Mouse (Mus musculus) cerebellum, adult 8-10 months (tissue): ENCODE measurements around the gene Bcl2.
"Not testable (repeated sequence)": the region's sequence is repeated elsewhere in the genome, so short reads cannot be mapped to it uniquely, and the experiment has no call there.

Experiments
- DNase-seq: peaks from one replicate; pipeline ENCODE4 v3.0.0; 2022

Bcl2 gene

DNA sequence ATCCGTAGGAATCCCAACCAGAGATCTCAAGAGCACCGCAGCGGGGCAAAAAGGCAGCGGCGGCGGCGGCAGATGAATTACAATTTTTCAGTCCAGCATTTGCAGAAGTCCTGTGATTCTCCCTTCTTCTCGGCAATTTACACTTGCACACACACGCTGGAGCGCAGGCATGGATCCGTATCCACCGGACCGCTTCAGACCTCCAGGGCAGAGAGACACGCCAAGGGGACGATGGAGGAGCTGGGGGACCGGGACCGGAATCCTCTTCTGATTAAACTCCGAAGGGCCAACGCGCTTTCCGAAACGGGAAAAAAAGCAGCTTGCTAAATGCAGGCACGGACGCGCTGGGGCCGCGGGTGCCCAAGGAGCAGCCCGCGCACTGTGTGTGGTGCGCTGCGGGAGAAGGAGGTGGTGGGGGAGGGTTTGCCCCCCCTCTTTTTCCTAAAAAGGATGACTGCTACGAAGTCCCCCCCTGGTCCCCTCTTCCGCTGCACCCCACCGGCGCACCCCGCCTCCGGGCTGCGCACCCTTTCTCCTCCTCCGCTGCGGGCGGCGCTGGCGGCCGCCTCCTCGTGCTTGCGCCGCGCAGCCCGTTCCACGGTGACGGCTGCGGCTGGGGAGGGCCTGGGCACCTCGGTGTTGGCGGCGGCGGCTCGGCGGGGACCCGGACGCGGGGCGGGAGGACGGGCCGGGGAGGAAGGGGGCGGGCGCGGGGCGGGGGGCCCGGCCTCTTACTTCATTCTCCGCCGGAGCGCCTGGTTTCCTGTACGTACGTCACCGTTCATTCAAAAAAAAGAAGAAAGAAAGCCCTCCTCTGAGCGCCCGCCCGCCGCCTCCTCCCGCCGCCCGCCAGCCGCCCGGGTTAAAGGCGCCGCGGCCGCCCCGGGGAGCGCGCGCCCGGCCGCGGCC is at the start of gene Bcl2:
Gene Bcl2, minus strand, starts transcription at position 654 of the 909 bp plus-strand sequence.
- peak; percentile 70 for DNase-seq

DNA sequence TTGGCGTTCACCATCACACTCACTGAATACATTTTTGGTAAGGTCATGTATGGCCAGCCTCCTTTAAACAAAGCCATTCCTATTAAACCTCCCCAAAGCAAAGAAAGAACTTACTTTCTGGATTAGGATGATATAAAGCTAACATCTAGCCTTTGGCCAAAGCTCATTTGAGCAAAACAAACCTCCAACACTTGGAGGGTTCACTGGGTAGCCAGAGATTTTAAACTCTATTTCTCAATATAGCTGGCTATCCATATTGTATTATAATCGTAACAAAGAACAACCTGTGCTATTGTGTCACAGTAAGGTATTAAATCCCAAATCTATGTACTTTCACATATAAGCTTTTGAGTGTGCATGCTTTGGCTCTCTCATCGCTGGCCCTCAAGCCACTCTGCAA is 46.7 kb upstream of the Bcl2 start:
- DNase-seq = no peak

DNA sequence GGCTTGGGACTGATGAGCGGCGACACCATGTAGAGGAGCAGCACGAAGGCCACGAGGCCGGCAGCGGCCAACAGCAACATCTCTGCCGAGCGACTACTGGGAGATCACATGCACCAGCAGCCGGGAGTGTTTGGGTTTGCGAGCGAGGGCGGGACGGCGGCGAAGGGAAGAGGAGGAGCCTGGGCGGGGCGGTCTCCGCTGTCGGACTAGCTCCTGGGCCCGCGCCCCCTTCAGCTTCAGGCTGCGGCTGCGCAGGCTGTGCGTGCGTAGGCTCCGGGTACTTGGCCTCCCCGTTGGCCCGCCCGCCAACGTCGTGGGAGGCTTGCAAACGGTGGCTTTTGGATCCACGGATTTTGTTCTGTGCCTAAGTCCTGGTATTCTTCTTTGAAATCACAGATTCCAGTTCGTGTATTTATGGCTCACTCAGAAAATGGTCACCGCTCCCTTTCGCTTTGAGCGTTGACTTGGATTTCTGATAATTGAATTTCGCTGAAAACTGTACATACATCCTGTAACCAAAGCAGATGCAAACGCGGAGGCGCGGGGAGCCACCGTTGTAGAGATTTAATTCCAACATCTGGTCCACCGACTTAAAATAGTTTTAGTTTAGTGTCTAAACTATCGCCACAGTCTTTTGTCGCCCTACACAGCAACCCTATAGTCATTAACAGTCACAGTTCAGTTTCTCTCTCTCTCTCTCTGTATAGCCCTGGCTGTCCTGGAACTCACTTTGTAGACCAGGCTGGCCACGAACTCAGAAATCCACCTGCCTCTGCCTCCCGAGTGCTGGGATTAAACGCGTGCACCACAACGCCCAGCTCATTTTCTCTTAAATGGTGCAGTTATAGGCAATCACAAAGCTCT is 45.7 kb upstream of the Bcl2 start, which contains the start of gene Kdsr:
Gene Kdsr, minus strand, starts transcription at position 156 of the 864 bp plus-strand sequence.
- DNase-seq = peak; percentile 93

DNA sequence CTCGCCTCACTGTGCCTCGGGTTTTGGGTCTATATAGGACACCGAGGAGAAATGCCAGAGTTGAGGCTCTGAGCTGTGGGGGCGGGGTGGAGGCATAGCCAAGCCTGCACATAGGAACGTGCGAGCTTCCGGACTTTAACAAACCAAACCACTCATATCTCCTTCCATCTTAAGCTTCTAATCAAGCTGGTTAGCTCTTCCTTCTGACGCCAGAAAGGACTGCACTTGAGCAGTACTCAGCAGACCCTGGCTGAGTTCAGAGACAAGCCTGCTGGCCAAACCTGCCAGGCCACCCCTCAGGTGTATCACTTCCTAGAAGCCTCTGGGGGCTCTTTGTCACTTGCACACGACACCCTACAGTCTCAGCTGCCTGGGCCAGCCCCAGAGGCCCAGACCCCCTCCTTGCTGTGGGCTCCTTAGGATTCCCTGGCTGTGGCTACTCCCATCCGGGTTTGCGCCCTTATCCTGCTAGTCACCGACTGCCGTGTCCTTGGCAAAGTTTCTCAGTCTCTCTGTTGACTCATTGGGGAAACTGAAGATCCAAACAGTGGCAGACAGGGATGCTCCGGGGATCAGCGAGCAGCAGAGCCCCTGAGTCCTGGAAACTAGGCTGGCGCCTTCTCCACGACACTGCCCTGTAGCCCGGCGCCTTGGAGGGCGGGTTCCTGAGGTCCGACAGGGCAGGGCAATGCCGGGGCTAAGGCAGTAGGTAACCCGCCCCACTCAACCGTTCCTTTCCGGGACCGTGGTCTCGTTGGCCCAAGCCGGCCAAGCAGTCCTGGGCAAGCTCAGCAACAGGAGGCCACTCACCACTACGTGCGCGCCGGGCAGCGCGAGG is 44.9 kb upstream of the Bcl2 start:
- no peak for DNase-seq

DNA sequence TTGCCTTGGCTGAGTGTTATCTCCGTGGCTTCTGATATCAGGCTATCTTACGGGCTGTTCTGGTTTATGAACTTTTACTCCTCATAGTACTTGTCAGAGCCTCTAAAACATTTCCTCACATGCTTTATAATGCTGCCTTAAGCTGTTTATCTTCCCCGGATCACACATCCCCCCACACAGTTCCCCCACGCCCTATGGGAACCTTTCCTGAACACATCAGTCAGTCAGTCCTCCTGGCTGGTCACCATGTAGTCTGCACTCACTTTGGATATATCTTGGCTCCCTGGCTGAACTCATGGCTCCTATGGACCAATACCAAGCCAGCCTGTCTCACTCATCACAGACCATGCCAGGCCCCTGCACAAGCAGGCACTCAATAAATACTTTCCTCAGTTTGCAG is 42.6 kb upstream of the Bcl2 start:
- DNase-seq = no peak

DNA sequence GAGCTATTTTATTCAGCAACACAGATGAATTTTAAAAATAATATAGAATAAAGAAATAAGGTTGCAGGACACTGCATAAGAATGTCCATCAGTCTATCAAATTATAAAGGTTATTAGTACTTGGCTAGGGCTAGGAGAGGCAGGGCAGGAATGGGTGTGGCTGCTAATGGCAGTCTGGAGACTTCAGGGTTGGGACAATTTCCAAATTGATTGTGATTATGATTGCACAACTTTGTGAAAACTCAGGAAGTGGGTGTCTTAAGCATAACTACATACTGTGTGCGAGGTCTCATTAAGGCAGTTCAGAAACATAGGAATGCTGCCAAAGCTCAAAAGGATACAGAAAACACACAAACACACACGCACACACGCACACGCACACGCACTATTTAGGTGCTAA is 37.9 kb upstream of the Bcl2 start:
- no peak for DNase-seq

DNA sequence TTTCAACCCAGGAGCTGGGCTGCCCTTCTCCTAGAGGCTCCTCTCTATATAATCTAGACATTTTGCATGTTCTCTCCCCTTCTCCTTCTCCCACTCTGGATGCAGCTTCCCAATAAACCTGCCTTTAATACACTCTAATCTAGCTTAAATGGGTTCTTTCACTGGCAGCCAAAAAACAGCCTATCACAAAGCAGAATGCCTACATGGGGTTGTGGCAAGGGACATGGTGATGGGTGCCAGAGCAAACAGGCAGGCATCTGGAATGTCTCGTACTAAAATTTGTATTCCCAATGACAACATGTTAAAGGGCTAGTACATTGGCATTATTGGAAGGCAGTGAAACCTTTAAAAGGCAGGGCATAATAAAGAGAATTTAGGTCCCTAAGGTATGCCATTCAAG is 36.6 kb upstream of the Bcl2 start:
- DNase-seq = no peak

DNA sequence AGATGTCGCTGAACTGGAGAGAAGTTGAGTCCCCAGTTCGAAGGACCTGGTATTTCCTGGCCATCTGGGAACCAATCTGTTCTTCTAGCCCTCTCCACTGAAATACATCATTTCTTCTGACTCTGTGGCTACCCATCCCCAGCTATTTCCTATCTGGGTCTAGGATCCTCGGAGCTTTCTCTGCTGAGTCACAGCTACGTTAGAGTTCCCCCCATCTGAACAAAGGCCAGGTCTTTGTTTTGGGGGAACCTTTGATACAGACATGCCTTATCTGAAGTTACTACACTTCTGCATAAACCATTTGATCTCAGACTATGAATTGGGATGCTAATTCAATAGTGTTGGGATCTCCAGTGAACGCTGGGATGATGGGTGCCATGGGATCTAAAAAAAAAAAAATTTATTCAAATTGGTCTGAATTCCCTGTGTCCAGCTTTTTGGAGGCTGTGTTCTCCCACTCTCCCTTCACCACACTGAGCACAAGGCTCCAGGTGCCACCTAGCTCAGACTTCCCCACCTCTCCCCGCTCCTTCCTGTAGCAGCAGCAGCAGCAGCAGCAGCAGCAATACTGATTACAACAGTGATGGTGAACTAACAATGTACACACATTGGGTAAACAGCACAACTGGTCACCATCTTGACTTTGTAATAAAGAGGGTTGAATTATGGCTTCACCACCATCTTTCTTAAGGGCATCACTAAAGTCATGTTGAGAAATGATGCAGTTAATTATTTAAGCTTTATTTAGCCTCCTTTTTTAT is 34.7 kb upstream of the Bcl2 start:
- no peak for DNase-seq

DNA sequence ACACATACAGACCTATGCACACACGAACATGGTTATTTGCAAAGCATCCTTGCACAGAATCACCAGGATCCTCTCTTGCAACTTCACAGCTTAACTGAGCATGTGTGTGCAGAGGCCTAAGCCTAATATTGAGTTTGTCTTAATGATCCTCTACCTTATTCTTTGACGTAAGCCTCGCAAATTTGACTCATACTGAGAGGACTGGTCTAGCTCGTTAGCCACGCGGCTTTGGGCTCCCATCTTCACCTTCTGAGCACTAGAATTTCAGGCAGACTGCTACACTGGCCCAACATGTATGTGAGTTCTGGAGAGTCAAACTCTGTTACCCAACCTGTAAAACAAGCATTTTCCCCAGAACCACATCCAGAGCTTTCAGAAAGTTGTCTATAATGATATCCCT is 28.9 kb upstream of the Bcl2 start:
- DNase-seq = no peak

DNA sequence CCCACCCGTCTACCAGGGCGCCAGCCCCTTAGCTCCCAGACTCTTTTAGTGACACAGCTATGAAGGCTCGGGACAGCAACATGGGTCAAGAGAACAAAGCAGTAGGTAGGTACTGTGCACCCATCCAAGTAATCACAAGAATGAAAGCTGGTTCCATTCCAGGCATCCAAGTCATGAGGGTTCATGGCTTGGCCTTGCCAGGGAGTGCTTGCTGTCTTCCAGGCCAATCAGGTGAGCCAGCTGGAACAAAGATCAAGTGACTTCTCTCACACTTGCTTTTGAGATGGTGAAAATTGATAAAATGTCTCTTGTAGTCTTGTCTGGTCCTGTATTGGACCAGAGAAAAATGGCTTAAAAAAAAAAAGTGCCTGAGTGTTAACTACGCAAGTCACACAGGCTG is 26.7 kb upstream of the Bcl2 start:
- DNase-seq = no peak

DNA sequence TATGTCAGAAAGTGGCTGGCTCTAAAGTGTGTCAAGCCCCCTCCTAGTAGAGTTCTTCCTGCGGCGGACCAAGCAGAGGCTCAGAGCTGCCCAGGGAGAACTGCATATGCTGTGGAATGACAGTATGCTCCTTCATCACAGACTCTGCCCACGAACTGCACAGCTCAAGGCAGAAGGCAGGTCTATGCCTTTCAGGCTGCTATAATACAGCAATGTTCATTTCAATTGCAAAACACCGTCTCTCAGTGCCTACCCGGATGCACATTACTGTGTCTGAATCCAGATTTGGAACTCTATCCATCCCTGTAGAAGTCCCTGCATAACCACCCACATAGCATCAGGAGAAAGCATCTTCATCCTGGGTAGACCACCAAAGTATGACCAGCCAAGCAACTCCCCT is 25.7 kb upstream of the Bcl2 start:
- DNase-seq = no peak

DNA sequence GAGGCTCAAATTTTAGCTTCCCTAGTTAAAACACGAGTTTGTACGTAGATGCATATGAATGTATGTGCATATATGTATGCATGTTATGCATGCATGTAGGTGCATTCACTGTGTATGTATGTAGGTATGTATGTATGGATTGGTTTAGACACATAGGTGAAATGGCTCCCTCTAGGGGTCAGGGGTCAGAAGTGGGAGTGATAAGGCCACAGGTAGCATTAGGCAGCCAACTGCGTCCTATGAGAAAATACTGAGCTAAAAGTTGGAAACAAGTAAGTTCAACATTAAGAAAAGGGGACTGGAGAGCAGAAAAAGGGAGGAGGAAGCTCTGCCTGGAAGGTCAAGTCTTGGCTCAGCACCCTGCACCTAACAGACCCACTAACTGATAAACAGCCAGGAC is 24.0 kb upstream of the Bcl2 start:
- no peak for DNase-seq

DNA sequence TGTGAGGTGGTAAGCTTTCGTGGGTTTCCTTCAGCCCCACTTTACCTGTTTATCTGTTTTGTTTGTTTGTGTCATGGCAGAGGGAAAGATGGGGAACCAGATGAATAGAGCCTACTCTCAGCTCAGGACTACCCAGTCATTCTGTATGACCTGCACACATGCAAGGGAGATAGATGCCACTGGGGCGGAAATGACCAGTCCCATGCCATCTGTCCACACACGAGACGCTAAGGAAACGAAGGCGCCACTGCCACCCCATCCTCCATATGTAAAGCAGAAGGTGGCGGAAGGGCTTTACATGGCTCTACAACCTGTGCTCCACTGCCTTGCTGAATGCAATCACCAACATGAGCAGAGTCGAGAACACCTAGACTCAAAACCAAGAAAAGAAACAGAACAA is 22.1 kb upstream of the Bcl2 start:
- no peak for DNase-seq

DNA sequence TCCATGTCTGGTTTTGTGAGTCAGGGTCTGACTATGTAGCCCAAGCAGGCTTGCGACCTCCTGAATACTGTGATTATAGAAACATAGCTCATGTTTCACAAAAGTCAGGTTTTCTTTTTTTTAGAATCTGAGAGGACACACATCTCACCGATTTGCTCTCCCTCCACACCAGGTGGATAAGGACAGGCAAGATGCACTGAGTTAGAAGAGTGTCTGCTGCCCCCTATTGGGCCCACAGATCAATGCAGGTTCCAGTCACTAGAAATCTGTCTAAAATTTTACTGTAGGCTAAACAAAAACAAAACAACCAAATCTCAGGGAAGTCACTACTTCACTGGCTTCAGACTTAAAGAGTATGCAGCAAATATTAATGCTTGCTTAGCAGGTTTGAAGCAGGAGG is 21.5 kb upstream of the Bcl2 start:
- DNase-seq = peak; percentile 61

DNA sequence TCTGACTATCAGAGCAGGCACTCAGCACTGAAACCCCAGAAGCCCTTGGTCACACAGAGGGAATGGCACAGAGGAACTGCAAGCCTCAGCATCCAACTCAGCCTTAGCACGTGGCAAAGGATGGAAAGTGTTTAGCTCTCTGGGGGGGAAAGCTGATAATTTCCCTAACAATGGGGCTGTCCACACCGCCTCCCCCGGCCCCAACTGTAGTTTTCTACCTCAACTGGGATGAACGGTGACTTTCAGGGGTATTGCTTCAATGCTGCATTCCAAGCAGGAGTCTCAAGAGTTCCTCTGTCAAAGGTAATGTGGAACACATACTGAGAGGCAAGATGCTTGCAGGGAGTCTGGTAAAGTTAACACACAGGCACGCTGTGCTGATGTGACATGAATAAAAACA is 8.0 kb upstream of the Bcl2 start:
- no peak for DNase-seq

DNA sequence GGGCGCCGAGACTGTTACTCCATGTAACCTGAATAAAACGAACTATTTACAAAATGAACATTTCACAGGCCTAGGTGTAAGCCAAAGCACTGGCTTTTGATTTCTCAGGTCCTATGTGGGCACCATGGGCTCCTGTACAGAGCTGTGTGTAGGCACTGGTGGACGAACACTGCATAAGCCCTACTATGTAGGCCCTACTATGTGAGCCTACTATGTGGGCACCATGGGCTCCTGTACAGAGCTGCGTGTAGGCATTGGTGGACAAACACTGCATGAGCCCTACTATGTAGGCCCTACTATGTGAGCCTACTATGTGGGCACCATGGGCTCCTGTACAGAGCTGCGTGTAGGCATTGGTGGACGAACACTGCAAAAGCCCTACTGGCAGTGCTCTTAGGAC is 3.7 kb upstream of the Bcl2 start:
- not testable (repeated sequence) for DNase-seq

DNA sequence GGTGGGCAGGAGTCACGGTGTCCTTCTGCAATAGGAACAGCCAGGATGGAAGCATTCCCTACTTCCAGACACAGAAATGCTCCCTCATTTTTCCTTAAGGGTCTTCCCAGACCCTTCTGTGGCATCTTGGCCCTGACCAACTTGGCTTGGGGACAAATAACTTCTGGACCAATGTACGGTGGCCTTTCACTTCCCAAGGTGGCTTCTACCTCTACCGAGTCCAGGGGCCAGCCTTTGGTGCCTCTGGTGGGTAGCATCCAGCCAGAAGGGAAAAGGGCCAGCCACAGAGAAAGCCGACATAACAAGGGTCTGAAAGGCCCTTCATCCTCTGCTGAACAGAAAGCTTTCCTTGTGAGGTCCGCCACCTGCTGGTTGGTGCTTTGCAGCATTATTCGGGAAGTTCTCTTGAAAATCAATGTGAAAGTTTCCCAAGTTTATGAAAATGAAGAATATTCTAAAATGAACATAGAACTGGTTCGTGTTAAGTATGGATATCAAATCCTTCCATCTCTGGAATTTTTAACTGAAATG is 3.1 kb upstream of the Bcl2 start:
- peak; percentile 52 for DNase-seq

DNA sequence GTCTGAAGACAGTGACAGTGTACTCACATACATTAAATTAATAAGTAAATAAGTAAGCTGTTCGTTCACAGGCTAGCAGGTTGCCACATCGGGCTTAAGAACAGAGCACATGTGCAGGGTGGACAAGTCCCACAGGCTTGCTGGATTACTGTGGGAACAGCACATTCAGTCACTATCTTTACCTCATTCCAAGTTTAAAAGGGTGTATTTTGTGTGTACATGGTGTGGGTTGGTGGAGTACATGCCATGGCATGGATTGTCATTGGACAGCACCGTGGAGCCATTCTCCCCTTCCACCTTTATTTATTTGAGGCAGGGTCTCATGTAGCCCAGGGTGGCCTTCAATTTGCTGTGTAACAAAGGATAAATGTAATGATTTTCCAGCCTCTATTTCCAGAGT is 2.1 kb upstream of the Bcl2 start:
- DNase-seq = no peak

DNA sequence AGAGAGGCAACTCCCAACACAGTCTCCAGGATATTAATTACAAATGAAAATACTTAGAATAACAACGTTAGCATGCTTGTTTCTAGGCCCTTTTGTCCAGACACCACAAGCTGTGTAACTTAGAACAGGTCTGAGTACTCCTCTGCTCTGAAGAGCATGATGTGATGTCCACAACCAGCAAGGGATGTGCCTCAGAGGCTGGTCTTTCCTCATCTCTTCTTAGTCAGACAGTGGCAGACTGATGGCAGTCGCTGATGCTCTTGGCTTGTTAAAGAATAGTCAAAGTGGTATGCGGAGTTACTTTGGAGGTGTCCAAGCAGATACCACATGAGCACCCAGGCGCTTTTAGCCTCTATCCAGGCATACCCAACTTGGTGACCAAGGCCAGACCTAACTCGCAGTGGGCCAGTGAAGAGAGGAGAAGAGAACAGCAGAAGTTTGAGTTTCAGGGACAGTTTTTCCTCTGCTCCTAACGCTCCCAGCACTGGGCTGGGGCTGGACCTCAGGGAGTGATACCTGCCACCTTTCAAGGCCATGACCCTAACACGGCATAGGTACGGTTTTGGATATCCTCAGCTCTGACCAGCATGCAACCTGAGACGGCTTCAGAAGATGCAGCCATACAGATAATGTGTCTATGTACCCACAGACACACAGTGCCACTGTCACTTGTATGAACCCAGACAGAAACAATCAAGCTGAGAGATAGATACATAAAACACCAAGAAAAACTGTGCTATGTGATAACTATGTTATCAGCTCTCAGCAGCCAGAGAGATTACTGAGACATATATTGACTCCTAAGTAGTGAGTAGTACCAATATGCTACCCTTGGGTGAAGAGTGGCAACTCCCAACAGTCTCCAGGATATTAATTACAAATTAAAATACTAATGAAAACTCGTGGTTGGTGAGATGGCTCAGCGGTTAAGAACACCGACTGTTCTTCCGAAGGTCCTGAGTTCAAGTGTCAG is 1.3 kb upstream of the Bcl2 start:
- no peak for DNase-seq

DNA sequence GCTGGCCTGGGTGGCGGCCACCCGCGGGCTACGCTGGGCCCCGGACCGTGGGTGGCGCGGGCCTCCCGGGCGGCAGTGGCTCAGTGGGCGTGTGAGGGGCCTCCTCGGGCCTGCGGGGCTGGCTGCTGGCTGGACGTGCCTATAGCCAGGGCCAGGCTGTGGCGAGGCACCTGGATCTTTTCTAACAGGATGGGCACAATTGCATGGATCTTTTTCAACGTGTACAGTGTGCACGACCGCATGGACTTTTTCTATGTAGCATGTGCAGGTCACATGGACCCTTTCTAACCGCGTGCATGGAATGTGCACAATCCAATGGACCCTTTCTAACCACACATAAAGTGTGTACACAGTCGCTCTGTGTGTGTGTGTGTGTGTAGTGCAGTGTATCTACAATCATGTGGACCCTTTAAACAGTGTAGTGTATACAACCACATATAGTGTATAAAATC is 482 bp upstream of the Bcl2 start:
- no peak for DNase-seq

DNA sequence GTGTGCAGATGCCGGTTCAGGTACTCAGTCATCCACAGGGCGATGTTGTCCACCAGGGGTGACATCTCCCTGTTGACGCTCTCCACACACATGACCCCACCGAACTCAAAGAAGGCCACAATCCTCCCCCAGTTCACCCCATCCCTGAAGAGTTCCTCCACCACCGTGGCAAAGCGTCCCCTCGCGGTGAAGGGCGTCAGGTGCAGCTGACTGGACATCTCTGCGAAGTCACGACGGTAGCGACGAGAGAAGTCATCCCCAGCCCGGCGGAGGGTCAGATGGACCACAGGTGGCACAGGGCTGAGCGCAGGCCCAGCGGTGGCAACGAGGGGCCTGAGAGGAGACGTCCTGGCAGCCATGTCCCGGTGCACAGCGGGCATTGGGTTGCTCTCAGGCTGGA is 1.7 kb downstream of the Bcl2 start:
- peak; percentile 60 for DNase-seq
